Mouse (Mus musculus): ENCODE measurements around the gene Zfp185. TPM values are rescaled to one million over a fixed set of nuclear protein-coding genes. Genes with fewer than 3 reads are reported as not detected.

The Zfp185 gene
- polyA plus RNA-seq (2012; fragmentation: generic; extraction: Trizol) = not detected

DNA sequence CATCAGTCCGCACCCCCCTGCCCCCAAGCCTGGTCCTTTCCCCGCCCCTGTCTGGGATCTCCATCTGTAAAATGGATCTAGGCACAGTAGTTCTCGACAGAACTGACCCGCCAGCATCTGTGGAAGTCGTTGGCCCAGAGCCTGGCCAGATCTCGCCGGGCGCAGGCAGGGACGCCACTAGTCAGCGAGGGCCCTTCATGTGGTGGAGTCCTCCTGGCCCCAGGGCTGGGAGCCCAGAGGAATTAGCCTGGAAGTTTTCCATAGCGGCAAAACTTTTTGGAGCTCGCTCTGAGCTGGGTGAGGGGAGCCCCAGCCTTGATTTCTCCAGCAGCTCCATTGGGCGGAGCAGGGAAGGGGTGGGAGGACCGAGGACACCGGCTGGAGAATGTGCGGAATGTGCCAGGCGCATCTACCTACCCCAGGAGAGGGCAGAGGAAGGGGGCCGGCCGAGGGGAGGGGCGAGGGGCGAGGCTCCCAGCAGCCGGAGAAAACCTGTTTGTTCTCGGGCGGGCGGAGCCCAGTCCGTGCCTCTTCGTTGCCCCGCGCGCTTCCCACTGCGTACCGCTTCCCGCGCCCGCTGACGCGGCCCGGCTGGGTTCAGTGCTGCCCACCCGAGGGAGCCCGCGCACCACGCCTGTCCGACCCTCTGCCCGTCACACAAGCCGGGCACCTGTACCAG is at the start of gene Zfp185:
Zfp185 (plus strand) TSS at position 499 of the 679 bp plus-strand sequence.
- no peak for TF ChIP-seq REST (IDR thresholded peaks at IDR 0.05; ENCODE audit: insufficient read depth, insufficient read length)
- no peak for TF ChIP-seq TCF3 (IDR thresholded peaks at IDR 0.05; ENCODE audit: insufficient read length, low read depth)
- TF ChIP-seq E2F4 (IDR thresholded peaks at IDR 0.05; ENCODE audit: insufficient read depth) = no peak
- TF ChIP-seq POLR2A (IDR thresholded peaks at IDR 0.05; ENCODE audit: insufficient read length, low read depth) = no peak
- no peak within 1 kb of the TSS for H3K4me3 ChIP-seq
- H3K36me3 ChIP-seq (ENCODE audit: control insufficient read depth, insufficient read depth) = no peaks in the 10 kb centered on the region
- H3K27me3 ChIP-seq (ENCODE audit: control insufficient read depth, insufficient read depth, insufficient read length) = peaks cover 15% of the 10 kb centered on the region
- H3K4me2 ChIP-seq (ENCODE audit: low read depth) = peak within 1 kb of the TSS; percentile 30
- no peaks in the 10 kb centered on the region for H3K79me2 ChIP-seq (ENCODE audit: control insufficient read depth, insufficient read depth)
- no peak within 1 kb of the TSS for H3ac ChIP-seq (ENCODE audit: control insufficient read depth, insufficient read length)

DNA sequence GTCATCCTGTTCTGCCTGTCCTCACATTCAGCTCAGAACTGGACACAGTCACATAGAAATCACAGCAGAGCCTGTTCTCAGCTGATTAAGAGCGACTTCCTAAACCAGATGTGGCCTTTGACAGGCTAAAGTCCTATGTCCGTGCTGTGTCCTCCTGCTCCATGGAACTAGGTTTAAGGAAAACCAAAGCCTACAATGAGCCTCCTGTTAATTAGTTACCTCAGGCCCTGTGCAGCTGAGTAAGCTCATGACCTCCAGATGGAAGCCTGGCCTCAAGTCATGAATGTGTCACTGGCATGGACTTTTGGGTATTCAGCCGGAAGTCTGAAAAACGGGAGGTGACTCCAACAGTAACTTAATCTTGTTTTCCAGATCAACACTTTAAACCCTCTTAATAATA is 33.7 kb upstream of the Zfp185 start:
- TF ChIP-seq TCF12 (IDR thresholded peaks at IDR 0.05; ENCODE audit: insufficient read depth, poor library complexity, severe bottlenecking) (no peak), CEBPB (IDR thresholded peaks at IDR 0.05; ENCODE audit: insufficient read depth, poor library complexity, severe bottlenecking) (no peak), MYOG (IDR thresholded peaks at IDR 0.05; ENCODE audit: control insufficient read depth in 1 of 3, insufficient read depth in 1 of 3, insufficient read length in 2 of 3, low read depth in 2 of 3) (no peak), POLR2AphosphoS2 (IDR thresholded peaks at IDR 0.05; ENCODE audit: insufficient read length, low read depth) (no peak), REST (IDR thresholded peaks at IDR 0.05; ENCODE audit: insufficient read depth, insufficient read length) (no peak), SRF (IDR thresholded peaks at IDR 0.05; ENCODE audit: control insufficient read depth, insufficient read length, low read depth) (no peak), MYOD1 (IDR thresholded peaks at IDR 0.05; ENCODE audit: control insufficient read depth in 1 of 3, insufficient read length in 2 of 3, low read depth in 2 of 3) (no peak), POLR2A (IDR thresholded peaks at IDR 0.05; ENCODE audit: insufficient read length, low read depth) (no peak), TCF3 (IDR thresholded peaks at IDR 0.05; ENCODE audit: insufficient read length, low read depth) (no peak), USF1 (IDR thresholded peaks at IDR 0.05; ENCODE audit: low read depth) (no peak), E2F4 (IDR thresholded peaks at IDR 0.05; ENCODE audit: insufficient read depth) (no peak)

DNA sequence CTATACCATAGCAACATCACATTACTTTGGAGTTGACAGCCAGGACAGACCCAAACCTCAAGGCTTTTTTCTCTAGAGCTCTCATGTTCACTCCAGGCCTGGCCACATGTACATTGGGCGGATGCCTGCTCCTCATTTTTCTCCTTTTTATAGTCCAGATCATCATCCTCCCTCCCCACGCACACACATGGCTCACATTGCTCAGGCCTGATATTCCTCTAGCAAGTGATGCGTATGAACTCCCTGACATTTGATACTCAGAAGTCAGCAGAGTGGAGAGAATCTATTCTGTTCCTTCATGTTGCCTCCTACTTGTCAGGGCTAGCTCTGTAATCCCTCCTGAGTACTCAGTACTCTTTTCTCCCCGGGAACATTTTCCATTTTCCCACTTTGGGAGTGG is 30.7 kb upstream of the Zfp185 start:
- no peaks in the 10 kb centered on the region for H3K79me2 ChIP-seq (ENCODE audit: control insufficient read depth, insufficient read depth)
- TF ChIP-seq MYOG (IDR thresholded peaks at IDR 0.05; ENCODE audit: control insufficient read depth in 1 of 3, insufficient read depth in 1 of 3, insufficient read length in 2 of 3, low read depth in 2 of 3) (no peak), SRF (IDR thresholded peaks at IDR 0.05; ENCODE audit: control insufficient read depth, insufficient read length, low read depth) (no peak), USF1 (IDR thresholded peaks at IDR 0.05; ENCODE audit: low read depth) (no peak), TCF3 (IDR thresholded peaks at IDR 0.05; ENCODE audit: insufficient read length, low read depth) (no peak), POLR2AphosphoS2 (IDR thresholded peaks at IDR 0.05; ENCODE audit: insufficient read length, low read depth) (no peak), POLR2A (IDR thresholded peaks at IDR 0.05; ENCODE audit: insufficient read length, low read depth) (no peak), CEBPB (IDR thresholded peaks at IDR 0.05; ENCODE audit: insufficient read depth, poor library complexity, severe bottlenecking) (no peak), TCF12 (IDR thresholded peaks at IDR 0.05; ENCODE audit: insufficient read depth, poor library complexity, severe bottlenecking) (no peak), REST (IDR thresholded peaks at IDR 0.05; ENCODE audit: insufficient read depth, insufficient read length) (no peak), MAX (IDR thresholded peaks at IDR 0.05; ENCODE audit: low read depth) (no peak), MYOD1 (IDR thresholded peaks at IDR 0.05; ENCODE audit: control insufficient read depth in 1 of 3, insufficient read length in 2 of 3, low read depth in 2 of 3) (no peak), E2F4 (IDR thresholded peaks at IDR 0.05; ENCODE audit: insufficient read depth) (no peak)
- H3K27me3 ChIP-seq (ENCODE audit: control insufficient read depth, insufficient read depth, insufficient read length) = no peaks in the 10 kb centered on the region
- H3K36me3 ChIP-seq (ENCODE audit: control insufficient read depth, insufficient read depth) = peaks cover 28% of the 10 kb centered on the region
- no peak overlapping the region for H3K4me3 ChIP-seq
- no peak overlapping the region for H3K4me2 ChIP-seq (ENCODE audit: low read depth)
- no peak overlapping the region for H3ac ChIP-seq (ENCODE audit: control insufficient read depth, insufficient read length)

More for the DNA sequence above, 33.7 kb upstream of the Zfp185 start:
- peaks cover 28% of the 10 kb centered on the region for H3K36me3 ChIP-seq (ENCODE audit: control insufficient read depth, insufficient read depth)
- no peak overlapping the region for H3ac ChIP-seq (ENCODE audit: control insufficient read depth, insufficient read length)
- H3K27me3 ChIP-seq (ENCODE audit: control insufficient read depth, insufficient read depth, insufficient read length) = no peaks in the 10 kb centered on the region
- H3K79me2 ChIP-seq (ENCODE audit: control insufficient read depth, insufficient read depth) = no peaks in the 10 kb centered on the region
- no peak overlapping the region for H3K4me2 ChIP-seq (ENCODE audit: low read depth)
- H3K4me3 ChIP-seq = no peak overlapping the region

DNA sequence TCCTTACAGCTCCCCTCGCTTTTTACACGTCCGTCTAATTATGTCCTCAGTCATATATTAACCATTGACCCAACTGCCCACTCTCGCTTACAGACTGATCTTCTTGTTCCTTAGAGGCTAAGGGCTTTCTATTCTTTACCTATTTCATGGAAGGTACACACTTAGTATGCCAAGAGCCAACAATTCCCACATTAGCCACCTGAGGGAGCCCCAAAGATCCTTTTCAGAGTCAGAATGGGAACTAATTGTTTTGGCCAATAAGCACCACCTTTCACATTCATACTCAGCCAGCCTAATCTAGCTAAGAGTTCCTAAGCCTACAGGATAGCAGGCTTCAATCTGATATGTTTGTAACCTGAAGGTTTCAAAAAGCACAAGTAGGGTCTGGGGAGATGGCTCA is 26.7 kb upstream of the Zfp185 start:
- Histone ChIP-seq H3ac (ENCODE audit: control insufficient read depth, insufficient read length) (no peak overlapping the region), H3K36me3 (ENCODE audit: control insufficient read depth, insufficient read depth) (peaks cover 9% of the 10 kb centered on the region), H3K4me3 (no peak overlapping the region), H3K27me3 (ENCODE audit: control insufficient read depth, insufficient read depth, insufficient read length) (no peaks in the 10 kb centered on the region), H3K79me2 (ENCODE audit: control insufficient read depth, insufficient read depth) (no peaks in the 10 kb centered on the region), H3K4me2 (ENCODE audit: low read depth) (no peak overlapping the region)
- TF ChIP-seq TCF12 (IDR thresholded peaks at IDR 0.05; ENCODE audit: insufficient read depth, poor library complexity, severe bottlenecking) (no peak), TCF3 (IDR thresholded peaks at IDR 0.05; ENCODE audit: insufficient read length, low read depth) (no peak), REST (IDR thresholded peaks at IDR 0.05; ENCODE audit: insufficient read depth, insufficient read length) (no peak), POLR2AphosphoS2 (IDR thresholded peaks at IDR 0.05; ENCODE audit: insufficient read length, low read depth) (no peak), E2F4 (IDR thresholded peaks at IDR 0.05; ENCODE audit: insufficient read depth) (no peak), MAX (IDR thresholded peaks at IDR 0.05; ENCODE audit: low read depth) (no peak), MYOG (IDR thresholded peaks at IDR 0.05; ENCODE audit: control insufficient read depth in 1 of 3, insufficient read depth in 1 of 3, insufficient read length in 2 of 3, low read depth in 2 of 3) (no peak), USF1 (IDR thresholded peaks at IDR 0.05; ENCODE audit: low read depth) (no peak), CEBPB (IDR thresholded peaks at IDR 0.05; ENCODE audit: insufficient read depth, poor library complexity, severe bottlenecking) (no peak), SRF (IDR thresholded peaks at IDR 0.05; ENCODE audit: control insufficient read depth, insufficient read length, low read depth) (no peak), MYOD1 (IDR thresholded peaks at IDR 0.05; ENCODE audit: control insufficient read depth in 1 of 3, insufficient read length in 2 of 3, low read depth in 2 of 3) (no peak), POLR2A (IDR thresholded peaks at IDR 0.05; ENCODE audit: insufficient read length, low read depth) (no peak)

Data from myocyte (in vitro differentiated cells).